Mouse (Mus musculus): Measurements from ENCODE around the gene Tmem158. TPM values are rescaled to one million over a fixed set of nuclear protein-coding genes. Genes with fewer than 3 reads are reported as not detected.

Tmem158 gene
- total and polyA plus RNA-seq, 2 experiments from 2014 or later, result 8.9 to 34.3 TPM

- TF ChIP-seq CTCF (IDR thresholded peaks at IDR 0.05; ENCODE audit: low read depth), result no peak
- no peak for TF ChIP-seq EP300 (IDR thresholded peaks at IDR 0.05; ENCODE audit: low read depth)
- Histone ChIP-seq H3K4me1 (ENCODE audit: control insufficient read depth, insufficient read depth) (no peaks in the 10 kb centered on the region), H3K27ac (ENCODE audit: low read depth) (no peak overlapping the region), H3K36me3 (replicated peaks; ENCODE audit: control insufficient read depth, insufficient read depth, low read length) (no peaks in the 10 kb centered on the region), H3K9me3 (replicated peaks; ENCODE audit: control insufficient read depth, low read length) (no peaks in the 10 kb centered on the region), H3K9ac (replicated peaks; ENCODE audit: low read depth, low read length) (no peak overlapping the region), H3K4me2 (ENCODE audit: low read depth, low read length) (no peak overlapping the region), H3K27me3 (ENCODE audit: control insufficient read depth, insufficient read depth, low read length) (no peaks in the 10 kb centered on the region), H3K4me3 (ENCODE audit: low read depth, low read length) (no peak overlapping the region)
- 57% methylated on average over 2 of the region's 2 CpGs for WGBS
- ATAC-seq (ENCODE audit: insufficient read depth, low read depth) (no peak), DNase-seq (ENCODE audit: low spot score) (peak; percentile 11)
Measured at GRCm38 (mm10) chr9:123239651-123240050, 20.9 kb downstream of the Tmem158 start.

GRCm38 (mm10) chr9:123238256-123239045 lies 22.1 kb downstream of the Tmem158 start:
- Histone ChIP-seq H3K4me2 (ENCODE audit: low read depth, low read length) (no peak overlapping the region), H3K9me3 (replicated peaks; ENCODE audit: control insufficient read depth, low read length) (no peaks in the 10 kb centered on the region), H3K4me3 (ENCODE audit: low read depth, low read length) (no peak overlapping the region), H3K36me3 (replicated peaks; ENCODE audit: control insufficient read depth, insufficient read depth, low read length) (no peaks in the 10 kb centered on the region), H3K27ac (ENCODE audit: low read depth) (peak overlapping the region; percentile 85), H3K9ac (replicated peaks; ENCODE audit: low read depth, low read length) (no peak overlapping the region), H3K27me3 (ENCODE audit: control insufficient read depth, insufficient read depth, low read length) (no peaks in the 10 kb centered on the region), H3K4me1 (ENCODE audit: control insufficient read depth, insufficient read depth) (no peaks in the 10 kb centered on the region)
- 41% methylated on average over 4 of the region's 4 CpGs for WGBS
- peak; percentile 33 for ATAC-seq (ENCODE audit: insufficient read depth, low read depth)
- DNase-seq (ENCODE audit: low spot score), result peak; percentile 28
- TF ChIP-seq CTCF (IDR thresholded peaks at IDR 0.05; ENCODE audit: low read depth) (no peak), EP300 (IDR thresholded peaks at IDR 0.05; ENCODE audit: low read depth) (no peak)

GRCm38 (mm10) chr9:123237739-123238138 lies 22.8 kb downstream of the Tmem158 start:
- ATAC-seq (ENCODE audit: insufficient read depth, low read depth) (peak; percentile 66), DNase-seq (ENCODE audit: low spot score) (peak; percentile 54)
- no peak for TF ChIP-seq CTCF (IDR thresholded peaks at IDR 0.05; ENCODE audit: low read depth)
- no peak for TF ChIP-seq EP300 (IDR thresholded peaks at IDR 0.05; ENCODE audit: low read depth)
- Histone ChIP-seq H3K36me3 (replicated peaks; ENCODE audit: control insufficient read depth, insufficient read depth, low read length) (no peaks in the 10 kb centered on the region), H3K9ac (replicated peaks; ENCODE audit: low read depth, low read length) (no peak overlapping the region), H3K9me3 (replicated peaks; ENCODE audit: control insufficient read depth, low read length) (no peaks in the 10 kb centered on the region), H3K4me3 (ENCODE audit: low read depth, low read length) (no peak overlapping the region), H3K27me3 (ENCODE audit: control insufficient read depth, insufficient read depth, low read length) (no peaks in the 10 kb centered on the region), H3K4me2 (ENCODE audit: low read depth, low read length) (no peak overlapping the region), H3K4me1 (ENCODE audit: control insufficient read depth, insufficient read depth) (no peaks in the 10 kb centered on the region), H3K27ac (ENCODE audit: low read depth) (peak overlapping the region; percentile 85)
- 26% methylated on average over 2 of the region's 2 CpGs for WGBS

GRCm38 (mm10) chr9:123235621-123236020 lies 24.9 kb downstream of the Tmem158 start:
- ATAC-seq (ENCODE audit: insufficient read depth, low read depth), result no peak
- no peak overlapping the region for H3K27ac ChIP-seq (ENCODE audit: low read depth)

GRCm38 (mm10) chr9:123229826-123230225 lies 30.7 kb downstream of the Tmem158 start:
- no peak overlapping the region for H3K4me3 ChIP-seq (ENCODE audit: low read depth, low read length)
- H3K36me3 ChIP-seq (replicated peaks; ENCODE audit: control insufficient read depth, insufficient read depth, low read length), result no peaks in the 10 kb centered on the region
- no peak overlapping the region for H3K4me2 ChIP-seq (ENCODE audit: low read depth, low read length)
- ATAC-seq (ENCODE audit: insufficient read depth, low read depth) (no peak), DNase-seq (ENCODE audit: low spot score) (no peak)
- no peaks in the 10 kb centered on the region for H3K9me3 ChIP-seq (replicated peaks; ENCODE audit: control insufficient read depth, low read length)
- WGBS, result 73% methylated on average over 4 of the region's 4 CpGs
- no peak overlapping the region for H3K9ac ChIP-seq (replicated peaks; ENCODE audit: low read depth, low read length)
- no peaks in the 10 kb centered on the region for H3K4me1 ChIP-seq (ENCODE audit: control insufficient read depth, insufficient read depth)
- H3K27ac ChIP-seq (ENCODE audit: low read depth), result no peak overlapping the region
- TF ChIP-seq CTCF (IDR thresholded peaks at IDR 0.05; ENCODE audit: low read depth), result no peak
- TF ChIP-seq EP300 (IDR thresholded peaks at IDR 0.05; ENCODE audit: low read depth), result no peak
- H3K27me3 ChIP-seq (ENCODE audit: control insufficient read depth, insufficient read depth, low read length), result no peaks in the 10 kb centered on the region

More at GRCm38 (mm10) chr9:123235621-123236020, 24.9 kb downstream of the Tmem158 start:
- Histone ChIP-seq H3K36me3 (replicated peaks; ENCODE audit: control insufficient read depth, insufficient read depth, low read length) (no peaks in the 10 kb centered on the region), H3K27me3 (ENCODE audit: control insufficient read depth, insufficient read depth, low read length) (no peaks in the 10 kb centered on the region), H3K4me1 (ENCODE audit: control insufficient read depth, insufficient read depth) (no peaks in the 10 kb centered on the region), H3K9ac (replicated peaks; ENCODE audit: low read depth, low read length) (no peak overlapping the region), H3K9me3 (replicated peaks; ENCODE audit: control insufficient read depth, low read length) (no peaks in the 10 kb centered on the region), H3K4me3 (ENCODE audit: low read depth, low read length) (no peak overlapping the region), H3K4me2 (ENCODE audit: low read depth, low read length) (no peak overlapping the region)
- no peak for DNase-seq (ENCODE audit: low spot score)
- no peak for TF ChIP-seq CTCF (IDR thresholded peaks at IDR 0.05; ENCODE audit: low read depth)
- no peak for TF ChIP-seq EP300 (IDR thresholded peaks at IDR 0.05; ENCODE audit: low read depth)
- 32% methylated on average over 3 of the region's 3 CpGs for WGBS

GRCm38 (mm10) chr9:123228671-123229070 lies 31.9 kb downstream of the Tmem158 start:
- no peak overlapping the region for H3K9ac ChIP-seq (replicated peaks; ENCODE audit: low read depth, low read length)
- H3K4me1 ChIP-seq (ENCODE audit: control insufficient read depth, insufficient read depth), result no peaks in the 10 kb centered on the region
- no peak overlapping the region for H3K4me2 ChIP-seq (ENCODE audit: low read depth, low read length)
- ATAC-seq (ENCODE audit: insufficient read depth, low read depth) (no peak), DNase-seq (ENCODE audit: low spot score) (no peak)
- no peak overlapping the region for H3K4me3 ChIP-seq (ENCODE audit: low read depth, low read length)
- H3K27me3 ChIP-seq (ENCODE audit: control insufficient read depth, insufficient read depth, low read length), result no peaks in the 10 kb centered on the region
- H3K9me3 ChIP-seq (replicated peaks; ENCODE audit: control insufficient read depth, low read length), result no peaks in the 10 kb centered on the region
- no peak for TF ChIP-seq EP300 (IDR thresholded peaks at IDR 0.05; ENCODE audit: low read depth)
- TF ChIP-seq CTCF (IDR thresholded peaks at IDR 0.05; ENCODE audit: low read depth), result no peak
- no peaks in the 10 kb centered on the region for H3K36me3 ChIP-seq (replicated peaks; ENCODE audit: control insufficient read depth, insufficient read depth, low read length)
- no peak overlapping the region for H3K27ac ChIP-seq (ENCODE audit: low read depth)
